Comparison of ENCODE assay signal across 29 mouse cellular contexts in the genomic region with DNA sequence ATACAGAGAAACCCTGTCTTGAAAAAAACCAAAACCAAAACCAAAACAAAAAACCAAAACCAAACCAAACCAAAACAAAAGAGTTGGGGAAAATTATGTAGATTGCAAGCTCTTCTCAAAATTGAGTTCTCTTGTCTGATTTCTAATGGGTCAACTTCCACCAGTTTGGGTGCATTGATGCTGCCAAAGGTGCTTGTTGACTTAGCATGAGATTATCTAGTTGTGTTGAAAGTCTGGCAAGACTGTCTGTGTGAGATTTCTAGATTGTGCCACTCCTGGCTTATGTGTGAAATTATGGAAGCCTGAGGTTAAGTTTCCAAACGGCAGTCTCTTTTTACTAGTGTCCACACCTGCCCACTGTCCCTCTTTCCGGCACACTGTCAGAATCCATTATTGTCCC. TPM values are rescaled to one million over a fixed set of nuclear protein-coding genes. Genes with fewer than 3 reads are reported as not detected.
"Had no signal": no experiment of that assay in that cellular context is flagged by ENCODE, and none has a peak within 500 bp of the region (broad histone marks: within the 10 kb centered on the region; RNA-seq: fewer than 3 reads in every experiment).

No protein-coding gene starts in this region.

- H3K9ac ChIP-seq: embryonic facial prominence, embryonic 12.5 days; embryonic facial prominence, embryonic 13.5 days; embryonic facial prominence, embryonic 15.5 days; forebrain, embryonic 12.5 days; forebrain, embryonic 13.5 days; forebrain, embryonic 15.5 days; forebrain, postnatal 0 days had no signal

- H3K4me3 ChIP-seq: embryonic facial prominence, embryonic 10.5 days; embryonic facial prominence, embryonic 12.5 days; embryonic facial prominence, embryonic 13.5 days; embryonic facial prominence, embryonic 15.5 days; erythroblast, embryonic 14.5 days; forebrain, embryonic 10.5 days; forebrain, embryonic 12.5 days; forebrain, embryonic 13.5 days; forebrain, embryonic 15.5 days; gastrocnemius, adult 2 months; heart, adult 2 months had no signal

- H3K36me3 ChIP-seq: embryonic facial prominence, embryonic 10.5 days; embryonic facial prominence, embryonic 12.5 days; embryonic facial prominence, embryonic 13.5 days; embryonic facial prominence, embryonic 15.5 days; forebrain, embryonic 10.5 days; forebrain, embryonic 12.5 days; forebrain, embryonic 15.5 days had no signal

- H3K4me1 ChIP-seq: embryonic facial prominence, embryonic 10.5 days; embryonic facial prominence, embryonic 12.5 days; embryonic facial prominence, embryonic 13.5 days; embryonic facial prominence, embryonic 15.5 days; forebrain, embryonic 10.5 days; forebrain, embryonic 12.5 days; forebrain, embryonic 13.5 days; forebrain, embryonic 15.5 days had no signal

- H3K9me3 ChIP-seq: embryonic facial prominence, embryonic 10.5 days; embryonic facial prominence, embryonic 12.5 days; embryonic facial prominence, embryonic 13.5 days; embryonic facial prominence, embryonic 15.5 days; forebrain, embryonic 10.5 days; forebrain, embryonic 12.5 days; forebrain, embryonic 13.5 days; forebrain, embryonic 15.5 days had no signal

- ATAC-seq: forebrain, embryonic 13.5 days; forebrain, embryonic 14.5 days; forebrain, embryonic 15.5 days; forebrain, embryonic 16.5 days; forebrain, postnatal 0 days had no signal

- DNase-seq: cerebellum, adult 2 months; cerebellum, adult 8-10 months; cerebellum, adult 9-10 months; cerebellum, adult 9-11 months; cerebellum, postnatal 10 days; cerebellum, postnatal 14 days; cerebellum, postnatal 25 days; cerebellum, postnatal 36 days; embryo, embryonic 11 days; forebrain, postnatal 0 days; gastrocnemius, adult 2 months; gastrocnemius, postnatal 10 days; gastrocnemius, postnatal 14 days; gastrocnemius, postnatal 25 days; gastrocnemius, postnatal 36 days; heart, adult 11 months; heart, adult 18-20 months; heart, adult 2 months had no signal

- H3K27ac ChIP-seq: embryonic facial prominence, embryonic 10.5 days; embryonic facial prominence, embryonic 12.5 days; embryonic facial prominence, embryonic 13.5 days; embryonic facial prominence, embryonic 15.5 days; forebrain, embryonic 10.5 days; forebrain, embryonic 12.5 days; forebrain, embryonic 13.5 days; forebrain, embryonic 15.5 days; gastrocnemius, adult 2 months; heart, adult 2 months had no signal

- H3K27me3 ChIP-seq: embryonic facial prominence, embryonic 12.5 days; embryonic facial prominence, embryonic 13.5 days; embryonic facial prominence, embryonic 15.5 days; forebrain, embryonic 12.5 days; forebrain, embryonic 13.5 days; forebrain, embryonic 15.5 days had no signal

- H3K4me2 ChIP-seq: embryonic facial prominence, embryonic 12.5 days; embryonic facial prominence, embryonic 13.5 days; embryonic facial prominence, embryonic 15.5 days; forebrain, embryonic 12.5 days; forebrain, embryonic 13.5 days; forebrain, embryonic 15.5 days had no signal

RNA-seq across cellular contexts. Expression of a gene that starts 55.6 kb away (rescaled TPM):
- polyA plus RNA-seq: forebrain, embryonic 10.5 days; forebrain, embryonic 13.5 days had no signal
